Mouse (Mus musculus) midbrain, embryonic 16.5 days (tissue): ENCODE results near the gene Slc13a2. TPM values are rescaled to one million over a fixed set of nuclear protein-coding genes. Genes with fewer than 3 reads are reported as not detected.

Source experiments
- ATAC-seq: fragments of 200-750 bp; cut with Nextera tagmentation; 2 replicates; pipeline ENCODE4 v1.8.0; 2017; ENCODE audit warnings: moderate TSS enrichment
- H3K27ac ChIP-seq: fragments of 300-500 bp; sonication (generic); 2 replicates; pipeline ENCODE4 v1.5.1; 2014; ENCODE audit warnings: mild to moderate bottlenecking, low read length, mixed read lengths
- H3K27me3 ChIP-seq: fragments of 300-500 bp; sonication (generic); 2 replicates; pipeline ENCODE4 v1.6.1; 2014; ENCODE audit warnings: low read depth, low read length, mixed read lengths; ENCODE audit not compliant: control insufficient read depth, insufficient read depth
- H3K36me3 ChIP-seq: fragments of 300-500 bp; sonication (generic); 2 replicates; pipeline ENCODE4 v1.6.1; 2014; ENCODE audit warnings: mild to moderate bottlenecking, low read length, moderate library complexity, mixed read lengths; ENCODE audit not compliant: control insufficient read depth, insufficient read depth
- H3K4me1 ChIP-seq: fragments of 300-500 bp; sonication (generic); 2 replicates; pipeline ENCODE4 v1.6.1; 2014; ENCODE audit warnings: mild to moderate bottlenecking, low read length, mixed read lengths; ENCODE audit not compliant: control insufficient read depth, insufficient read depth
- H3K4me2 ChIP-seq: fragments of 300-500 bp; sonication (generic); 2 replicates; pipeline ENCODE4 v1.6.1; 2014; ENCODE audit warnings: mild to moderate bottlenecking, low read length, mixed read lengths
- H3K4me3 ChIP-seq: fragments of 300-500 bp; sonication (generic); 2 replicates; pipeline ENCODE4 v1.5.1; 2014; ENCODE audit warnings: low read depth, mild to moderate bottlenecking, low read length, moderate library complexity, mixed read lengths
- H3K9ac ChIP-seq: fragments of 300-500 bp; sonication (generic); 2 replicates; pipeline ENCODE4 v1.6.1; 2014; ENCODE audit warnings: low read depth, low read length, mixed read lengths
- H3K9me3 ChIP-seq: fragments of 300-500 bp; sonication (generic); replicated peaks from 2 replicates; pipeline ENCODE4 v1.6.1; 2014; ENCODE audit warnings: mild to moderate bottlenecking, low read length, mixed read lengths; ENCODE audit not compliant: control insufficient read depth, poor library complexity, severe bottlenecking
- WGBS: fragments of 180-500 bp; shearing (Covaris S2); extraction: QIAGEN DNeasy Blood & Tissue Kit; methylation state at CpG from one replicate; pipeline ENCODE4 v1.1.7; 2014; 5-methylcytosine and 5-hydroxymethylcytosine counted together
- polyA plus RNA-seq: library from polyadenylated mRNA; unstranded; fragments of >200 nt; fragmentation: Nextera tagmentation; extraction: Ambion mirVana; gene quantifications from 2 replicates; pipeline ENCODE4 v1.2.1, GENCODE M21; 2015

Slc13a2 gene
- polyA plus RNA-seq, 1 experiment from 2014 or later: not detected

DNA sequence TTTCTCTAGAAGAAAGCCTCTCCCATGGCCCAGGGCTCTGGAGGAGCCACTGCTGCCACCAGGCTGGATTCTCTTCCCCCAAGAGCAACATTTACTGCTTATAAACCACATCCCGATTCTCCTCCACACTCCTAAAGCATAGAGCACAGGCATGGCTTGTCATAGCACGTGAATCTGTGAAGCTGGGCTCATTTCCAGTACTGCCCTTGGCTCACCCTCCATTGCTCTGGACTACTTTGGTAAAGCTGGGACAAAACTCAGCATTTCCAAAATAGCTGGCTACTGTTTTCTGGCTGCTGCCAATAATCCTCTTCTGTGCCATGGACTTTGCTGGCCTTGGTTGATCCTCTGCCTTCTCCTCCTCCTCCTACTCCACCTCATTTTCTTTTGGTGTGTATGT lies 2.3 kb upstream of the Slc13a2 start:
- Histone ChIP-seq H3K27me3 (no peaks in the 10 kb centered on the region), H3K4me1 (no peaks in the 10 kb centered on the region), H3K36me3 (no peaks in the 10 kb centered on the region), H3K4me3 (no peak overlapping the region), H3K9ac (no peak overlapping the region), H3K9me3 (no peaks in the 10 kb centered on the region), H3K4me2 (no peak overlapping the region), H3K27ac (no peak overlapping the region)
- ATAC-seq: no peak
- 79% methylated on average over 2 of the region's 2 CpGs for WGBS

DNA sequence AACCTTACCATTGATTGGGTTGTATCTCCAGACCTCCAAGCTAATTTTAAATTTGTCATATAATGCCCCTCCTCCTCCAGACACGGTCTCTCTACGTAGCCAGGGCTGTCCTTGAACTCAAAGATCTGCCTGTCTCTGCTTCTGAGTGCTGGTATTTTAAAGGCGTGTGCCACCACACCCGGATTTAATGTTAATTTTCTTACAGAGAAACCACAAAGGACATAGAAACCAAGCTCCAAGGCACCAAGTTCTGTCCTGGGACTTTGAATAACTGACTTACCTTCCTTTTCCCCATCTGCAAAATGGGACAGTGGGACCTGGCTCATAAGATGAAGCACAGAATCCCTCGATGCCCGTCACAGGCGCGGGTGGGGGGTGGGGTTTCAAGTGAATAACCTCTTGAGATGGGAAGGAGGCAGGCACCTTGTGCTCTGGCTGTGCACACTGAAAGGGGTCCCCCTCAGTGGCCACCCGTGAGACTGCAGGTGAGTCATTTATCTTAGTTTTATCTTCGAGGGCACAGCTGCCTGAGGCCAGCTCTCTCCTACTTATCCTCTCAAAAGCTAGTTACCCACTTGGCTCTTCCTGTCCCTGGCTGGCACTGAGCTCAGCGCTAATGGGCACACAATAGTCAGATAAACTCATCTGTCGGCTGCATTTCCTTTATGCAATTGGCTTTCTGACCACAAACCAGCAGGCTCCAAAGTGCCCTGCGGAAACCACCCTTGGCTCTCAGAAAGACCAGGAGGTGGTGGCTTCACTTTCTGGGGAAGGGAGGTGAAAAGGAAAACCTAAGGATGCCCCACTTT lies 612 bp downstream of the Slc13a2 start:
- Histone ChIP-seq H3K27ac (no peak overlapping the region), H3K9me3 (no peaks in the 10 kb centered on the region), H3K27me3 (no peaks in the 10 kb centered on the region), H3K9ac (no peak overlapping the region), H3K4me3 (no peak overlapping the region), H3K36me3 (no peaks in the 10 kb centered on the region), H3K4me1 (no peaks in the 10 kb centered on the region), H3K4me2 (no peak overlapping the region)
- WGBS: 68% methylated on average over 13 of the region's 13 CpGs
- no peak for ATAC-seq

DNA sequence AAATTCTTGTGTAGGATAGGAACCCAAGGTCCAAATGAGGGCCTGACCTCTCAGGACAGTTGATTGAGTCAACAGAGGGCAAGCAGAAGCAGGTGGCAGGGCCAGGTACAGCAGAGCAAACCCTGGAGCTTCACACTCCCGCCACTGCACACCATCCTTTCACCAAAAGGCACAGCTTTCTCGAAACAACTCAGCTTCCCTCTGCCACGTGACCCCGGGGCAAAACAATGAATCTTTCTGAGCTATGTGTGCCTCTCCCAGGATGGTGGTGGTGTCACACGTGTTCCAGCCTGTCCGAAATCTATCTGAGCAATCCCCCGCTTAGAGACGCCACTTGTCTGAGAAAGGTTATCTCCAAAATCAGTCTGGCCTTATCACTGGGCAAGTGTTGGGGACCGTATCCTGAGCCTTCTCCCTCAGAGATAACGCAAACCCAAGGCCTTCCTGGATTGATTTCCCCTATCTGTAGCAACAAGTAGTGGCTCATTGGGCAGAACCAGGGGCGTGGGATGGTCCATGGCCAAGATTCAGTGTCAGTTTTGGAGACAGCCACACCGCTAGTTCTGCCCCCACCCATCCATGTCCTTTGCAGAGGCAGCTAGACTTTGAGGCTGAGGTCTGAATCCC lies 1.6 kb downstream of the Slc13a2 start:
- H3K36me3 ChIP-seq: no peaks in the 10 kb centered on the region
- no peak overlapping the region for H3K4me3 ChIP-seq
- H3K4me1 ChIP-seq: no peaks in the 10 kb centered on the region
- no peak overlapping the region for H3K9ac ChIP-seq
- no peak overlapping the region for H3K27ac ChIP-seq
- H3K27me3 ChIP-seq: no peaks in the 10 kb centered on the region
- ATAC-seq: no peak
- 79% methylated on average over 12 of the region's 12 CpGs for WGBS
- H3K4me2 ChIP-seq: no peak overlapping the region
- H3K9me3 ChIP-seq: no peaks in the 10 kb centered on the region

DNA sequence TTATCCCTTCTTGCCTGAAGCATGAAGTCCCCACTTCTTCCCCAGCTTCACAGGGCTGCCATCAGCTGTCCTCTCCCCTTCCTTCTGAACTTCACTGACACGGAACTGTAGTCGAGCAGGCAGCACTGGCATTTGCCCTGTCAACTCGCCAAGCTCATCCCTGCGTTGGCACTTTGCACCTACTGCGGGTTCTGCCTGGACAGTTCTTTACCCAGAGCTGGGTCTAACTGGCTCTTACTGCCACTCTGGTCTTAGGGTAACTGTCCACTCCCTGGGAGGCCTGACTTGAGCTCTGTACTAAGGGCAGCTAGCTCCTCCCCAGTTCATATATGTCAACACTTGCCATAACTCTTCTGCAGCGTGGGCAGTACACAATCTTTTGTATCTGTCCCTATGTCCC lies 5.2 kb downstream of the Slc13a2 start:
- H3K27ac ChIP-seq: no peak overlapping the region
- H3K9ac ChIP-seq: no peak overlapping the region
- WGBS: 82% methylated on average over 6 of the region's 6 CpGs

GRCm38 (mm10) chr11:78412861-78413260 lies 9.2 kb downstream of the Slc13a2 start:
- Histone ChIP-seq H3K27ac (no peak overlapping the region), H3K9me3 (no peaks in the 10 kb centered on the region), H3K4me1 (no peaks in the 10 kb centered on the region), H3K27me3 (no peaks in the 10 kb centered on the region), H3K4me2 (no peak overlapping the region), H3K36me3 (no peaks in the 10 kb centered on the region), H3K4me3 (no peak overlapping the region), H3K9ac (no peak overlapping the region)
- no peak for ATAC-seq
- WGBS: 72% methylated on average over 6 of the region's 6 CpGs

More for the DNA sequence above, 5.2 kb downstream of the Slc13a2 start:
- Histone ChIP-seq H3K27me3 (no peaks in the 10 kb centered on the region), H3K4me1 (no peaks in the 10 kb centered on the region), H3K9me3 (no peaks in the 10 kb centered on the region), H3K4me2 (no peak overlapping the region), H3K4me3 (no peak overlapping the region), H3K36me3 (no peaks in the 10 kb centered on the region)
- no peak for ATAC-seq

DNA sequence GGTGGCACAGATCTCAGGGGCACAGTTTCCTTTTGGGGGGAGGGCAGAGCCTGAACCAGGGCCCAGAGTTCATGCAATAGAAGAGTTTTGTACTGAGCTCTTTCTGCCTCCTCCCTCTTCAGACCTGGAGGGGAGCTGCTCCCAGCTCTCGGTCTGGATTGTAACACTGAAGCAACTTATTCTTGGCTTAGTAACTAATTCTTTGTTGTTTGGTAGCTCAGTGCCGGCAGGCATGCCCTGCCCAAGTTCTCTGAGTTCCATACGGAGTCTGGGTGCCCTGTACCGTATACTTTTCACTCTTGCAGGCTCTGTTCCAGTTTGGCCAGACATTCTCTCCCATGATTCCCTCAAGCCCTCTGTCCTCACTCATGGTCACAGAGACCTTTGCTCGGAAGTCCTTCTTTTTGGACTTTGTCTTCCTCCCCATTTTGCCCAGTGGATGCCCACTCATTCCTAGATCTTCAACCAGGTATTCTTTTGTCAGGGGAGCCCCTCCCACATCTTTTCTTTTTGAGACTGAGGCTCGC lies 9.6 kb downstream of the Slc13a2 start:
- WGBS: 74% methylated on average over 6 of the region's 6 CpGs
- Histone ChIP-seq H3K9me3 (no peaks in the 10 kb centered on the region), H3K9ac (no peak overlapping the region), H3K4me1 (no peaks in the 10 kb centered on the region), H3K4me3 (no peak overlapping the region), H3K27me3 (no peaks in the 10 kb centered on the region), H3K36me3 (no peaks in the 10 kb centered on the region), H3K4me2 (no peak overlapping the region), H3K27ac (no peak overlapping the region)
- ATAC-seq: no peak

GRCm38 (mm10) chr11:78411606-78412323 lies 10.3 kb downstream of the Slc13a2 start:
- Histone ChIP-seq H3K27ac (no peak overlapping the region), H3K4me1 (no peaks in the 10 kb centered on the region), H3K27me3 (no peaks in the 10 kb centered on the region), H3K9me3 (no peaks in the 10 kb centered on the region), H3K36me3 (no peaks in the 10 kb centered on the region), H3K4me2 (no peak overlapping the region), H3K4me3 (no peak overlapping the region), H3K9ac (no peak overlapping the region)
- WGBS: 69% methylated on average over 11 of the region's 11 CpGs
- ATAC-seq: no peak

GRCm38 (mm10) chr11:78408256-78409240 lies 13.5 kb downstream of the Slc13a2 start:
- WGBS: 87% methylated on average over 9 of the region's 9 CpGs
- H3K9me3 ChIP-seq: no peaks in the 10 kb centered on the region
- no peaks in the 10 kb centered on the region for H3K4me1 ChIP-seq
- no peaks in the 10 kb centered on the region for H3K27me3 ChIP-seq
- no peak overlapping the region for H3K4me2 ChIP-seq
- no peak overlapping the region for H3K27ac ChIP-seq
- ATAC-seq: no peak
- H3K36me3 ChIP-seq: no peaks in the 10 kb centered on the region
- no peak overlapping the region for H3K4me3 ChIP-seq
- H3K9ac ChIP-seq: no peak overlapping the region
